Mouse (Mus musculus) liver, embryonic 14.5 days (tissue): ENCODE results near the gene Npas4. TPM values are rescaled to one million over a fixed set of nuclear protein-coding genes. Genes with fewer than 3 reads are reported as not detected.

ENCODE experiments used
- ATAC-seq: fragments of 200-750 bp; cut with Nextera tagmentation; 2 replicates; pipeline ENCODE4 v1.8.0; 2017; ENCODE audit warnings: moderate number of reproducible peaks, mild to moderate bottlenecking, moderate library complexity; ENCODE audit not compliant: insufficient read depth
- DNase-seq, 3 experiments: peaks; one replicate each; pipeline ENCODE4 v3.0.0-alpha.2; 2012 to 2013; ENCODE audit warnings: low read depth in 3 of 3, low spot score in 3 of 3
- H3K27ac ChIP-seq: fragments of 300-500 bp; sonication (generic); 2 replicates; pipeline ENCODE4 v1.5.1; 2014; ENCODE audit warnings: moderate library complexity, mild to moderate bottlenecking, control low read depth, inconsistent platforms
- H3K27me3 ChIP-seq: fragments of 300-500 bp; sonication (generic); 2 replicates; pipeline ENCODE4 v1.6.1; 2014; ENCODE audit warnings: mild to moderate bottlenecking, low read length, moderate library complexity; ENCODE audit not compliant: control insufficient read depth, insufficient read depth
- H3K36me3 ChIP-seq: fragments of 300-500 bp; sonication (generic); replicated peaks from 2 replicates; pipeline ENCODE4 v1.6.1; 2014; ENCODE audit warnings: low read depth; ENCODE audit not compliant: control insufficient read depth, insufficient read depth
- H3K4me1 ChIP-seq, 2 experiments: fragments of 200-500 bp in 1 of 2; fragments of 300-500 bp in 1 of 2; sonication (generic) in 1 of 2; replicated peaks; 2 replicates each; pipeline ENCODE4 v1.6.1; 2012 to 2014; ENCODE audit warnings: antibody characterized with exemption in 1 of 2, inconsistent platforms in 1 of 2, low read length in 1 of 2; ENCODE audit not compliant: control insufficient read depth in 2 of 2, insufficient read depth in 2 of 2
- H3K4me2 ChIP-seq: fragments of 300-500 bp; sonication (generic); 2 replicates; pipeline ENCODE4 v1.6.1; 2014; ENCODE audit warnings: low read depth, mild to moderate bottlenecking, control low read depth, moderate library complexity
- H3K4me3 ChIP-seq, 2 experiments: fragments of 200-500 bp in 1 of 2; fragments of 300-500 bp in 1 of 2; sonication (generic) in 1 of 2; 2 replicates each; pipeline ENCODE4 v1.5.1; 2012 to 2014; ENCODE audit warnings: low read depth in 2 of 2, low read length in 2 of 2, mild to moderate bottlenecking in 2 of 2, control low read depth in 1 of 2, inconsistent platforms in 1 of 2, moderate library complexity in 1 of 2; ENCODE audit not compliant: insufficient read depth in 1 of 2
- H3K9ac ChIP-seq: fragments of 300-500 bp; sonication (generic); replicated peaks from 2 replicates; pipeline ENCODE4 v1.6.1; 2014; ENCODE audit warnings: mild to moderate bottlenecking, control low read depth, moderate library complexity
- H3K9me3 ChIP-seq: fragments of 300-500 bp; sonication (generic); 2 replicates; pipeline ENCODE4 v1.6.1; 2016; ENCODE audit warnings: low read length, mixed read lengths; ENCODE audit not compliant: control insufficient read depth
- CTCF ChIP-seq: IDR thresholded peaks from 2 replicates; pipeline ENCODE4 v1.5.1; 2016; ENCODE audit warnings: antibody characterized with exemption, low read depth, control low read depth
- EP300 ChIP-seq: IDR thresholded peaks from 2 replicates; pipeline ENCODE4 v1.6.1; 2016; ENCODE audit warnings: antibody characterized with exemption, low read depth
- WGBS: fragments of 180-500 bp; shearing (Covaris S2); extraction: QIAGEN DNeasy Blood & Tissue Kit; methylation state at CpG from one replicate; pipeline ENCODE4 v1.1.7; 2014; ENCODE audit not compliant: insufficient replicate concordance; 5-methylcytosine and 5-hydroxymethylcytosine counted together
- polyA plus RNA-seq, 2 experiments: library from polyadenylated mRNA; depleted of rRNA in 1 of 2; stranded (reverse) in 1 of 2; unstranded in 1 of 2; fragments of >200 nt; fragmentation: Nextera tagmentation in 1 of 2; extraction: Ambion mirVana in 1 of 2; gene quantifications; 2 replicates each; pipeline versions ENCODE4 v1.2.1 to v1.2.3; 2012 to 2014

The Npas4 gene
- polyA plus RNA-seq, 2 experiments = 0.12 TPM; not detected in 1

GRCm38 (mm10) chr19:4994043-4994442 lies 3.9 kb upstream of the Npas4 start:
- WGBS = 41% methylated on average over 5 of the region's 5 CpGs
- Histone ChIP-seq H3K27me3 (peaks cover 28% of the 10 kb centered on the region), H3K4me1 (no peaks in the 10 kb centered on the region), H3K27ac (no peak overlapping the region), H3K4me2 (no peak overlapping the region), H3K9me3 (no peaks in the 10 kb centered on the region), H3K4me3 (no peak overlapping the region), H3K9ac (no peak overlapping the region), H3K36me3 (no peaks in the 10 kb centered on the region)
- DNase-seq (no peak), ATAC-seq (no peak)
- TF ChIP-seq CTCF (no peak), EP300 (no peak)

DNA sequence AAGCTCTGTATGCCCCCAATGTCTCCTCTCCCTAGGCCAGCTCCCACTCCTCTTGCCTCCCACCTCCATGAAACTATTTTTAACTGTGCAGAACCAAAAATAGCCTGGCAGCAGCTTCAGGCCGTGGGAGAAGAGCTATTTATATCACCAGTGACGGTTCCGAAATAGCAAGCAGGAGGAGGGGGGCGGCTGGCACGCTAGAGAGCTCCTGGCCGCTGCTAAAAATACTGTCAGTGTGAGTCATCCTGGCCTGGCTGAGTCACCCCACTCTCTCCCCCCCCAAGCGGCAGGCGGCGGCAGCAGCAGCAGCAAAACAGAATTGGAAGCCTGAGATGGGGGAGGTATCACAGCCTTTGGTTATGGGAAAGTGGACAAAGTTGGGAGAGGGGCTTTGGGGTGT lies 2.8 kb upstream of the Npas4 start:
- no peaks in the 10 kb centered on the region for H3K4me1 ChIP-seq
- H3K4me3 ChIP-seq = no peak overlapping the region
- DNase-seq (no peak), ATAC-seq (no peak)
- H3K4me2 ChIP-seq = no peak overlapping the region
- no peaks in the 10 kb centered on the region for H3K9me3 ChIP-seq
- no peak for TF ChIP-seq CTCF
- no peak for TF ChIP-seq EP300
- peaks cover 28% of the 10 kb centered on the region for H3K27me3 ChIP-seq
- no peak overlapping the region for H3K9ac ChIP-seq
- H3K27ac ChIP-seq = no peak overlapping the region
- no peaks in the 10 kb centered on the region for H3K36me3 ChIP-seq
- WGBS = 0% methylated on average over 9 of the region's 9 CpGs

- H3K9me3 ChIP-seq = no peaks in the 10 kb centered on the region
- H3K4me1 ChIP-seq = no peaks in the 10 kb centered on the region
- H3K9ac ChIP-seq = no peak overlapping the region
- no peak overlapping the region for H3K27ac ChIP-seq
- no peak for DNase-seq
- 9% methylated on average over 8 of the region's 8 CpGs for WGBS
- no peak for ATAC-seq
- no peak overlapping the region for H3K4me3 ChIP-seq
- peaks cover 28% of the 10 kb centered on the region for H3K27me3 ChIP-seq
- H3K36me3 ChIP-seq = no peaks in the 10 kb centered on the region
- H3K4me2 ChIP-seq = no peak overlapping the region
- no peak for TF ChIP-seq EP300
- no peak for TF ChIP-seq CTCF
Measured at GRCm38 (mm10) chr19:4992371-4992770, 2.3 kb upstream of the Npas4 start.

DNA sequence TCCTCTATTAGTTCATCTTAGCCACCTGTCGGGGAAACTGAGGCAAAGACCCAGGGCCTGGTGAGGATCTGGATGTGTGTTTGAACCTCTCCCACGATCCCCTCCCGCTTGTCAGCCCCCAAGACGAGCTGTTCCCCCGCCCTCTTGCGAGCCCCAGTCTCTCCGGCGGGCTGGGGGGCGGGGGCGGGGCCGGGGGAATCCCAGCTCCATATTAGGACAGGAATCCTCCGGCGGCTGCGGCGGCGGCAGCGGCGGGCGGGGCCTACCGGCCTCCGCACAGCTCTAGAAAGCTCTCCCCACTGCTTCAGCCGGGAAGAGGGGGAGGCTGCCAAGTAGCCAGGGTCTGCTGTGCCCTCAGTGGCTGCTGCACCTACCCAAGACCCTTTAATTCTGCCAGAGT lies 600 bp upstream of the Npas4 start:
- Histone ChIP-seq H3K9me3 (no peaks in the 10 kb centered on the region), H3K4me1 (no peaks in the 10 kb centered on the region), H3K4me3 (no peak overlapping the region), H3K9ac (no peak overlapping the region), H3K4me2 (no peak overlapping the region), H3K27ac (no peak overlapping the region), H3K36me3 (no peaks in the 10 kb centered on the region), H3K27me3 (peaks cover 30% of the 10 kb centered on the region)
- 2% methylated on average over 22 of the region's 22 CpGs for WGBS
- ATAC-seq (no peak), DNase-seq (no peak)
- TF ChIP-seq EP300 (no peak), CTCF (no peak)

DNA sequence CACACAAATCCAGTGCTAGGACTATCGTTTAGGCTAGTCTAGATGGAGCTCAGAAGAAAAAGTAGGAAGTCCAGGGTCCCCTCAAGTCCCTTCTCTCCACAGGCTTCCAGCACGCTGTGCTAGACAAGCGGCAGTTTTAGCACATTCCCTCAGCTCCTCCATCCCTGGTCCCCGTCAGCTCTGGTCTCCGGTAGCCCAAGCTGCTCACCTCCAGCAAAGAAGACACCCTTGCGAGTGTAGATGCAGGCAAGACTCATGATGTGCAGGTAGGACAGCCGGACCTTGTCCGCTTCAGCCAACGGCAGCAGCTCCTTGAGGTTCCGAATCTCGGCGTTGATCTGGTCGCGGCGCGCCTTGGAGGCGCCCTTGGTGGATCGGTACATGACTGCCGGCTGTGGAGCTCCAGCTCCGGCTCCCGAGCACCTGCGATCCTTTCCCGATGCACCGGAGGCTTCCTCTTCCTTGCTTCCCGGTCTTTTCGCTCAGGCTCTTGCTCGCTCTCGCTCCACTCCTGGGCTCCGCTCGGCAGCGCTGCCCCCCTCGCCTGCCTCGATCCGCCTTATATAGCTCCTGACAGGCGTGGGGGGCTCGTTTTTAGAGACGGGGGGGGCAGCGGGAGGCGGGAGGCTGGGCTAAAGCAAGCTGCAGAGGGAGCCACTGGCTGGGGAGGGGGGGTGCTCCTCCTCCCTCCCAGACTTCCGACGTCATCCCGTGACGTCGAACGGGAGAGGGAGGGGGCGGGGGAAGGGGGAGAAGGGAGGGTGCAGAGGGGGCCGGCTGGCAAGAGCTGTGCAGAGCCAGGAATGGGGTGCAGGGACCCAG lies 471 bp downstream of the Npas4 start:
- 21% methylated on average over 47 of the region's 47 CpGs for WGBS
- no peaks in the 10 kb centered on the region for H3K9me3 ChIP-seq
- H3K36me3 ChIP-seq = no peaks in the 10 kb centered on the region
- no peak overlapping the region for H3K4me2 ChIP-seq
- peaks cover 30% of the 10 kb centered on the region for H3K27me3 ChIP-seq
- no peak overlapping the region for H3K4me3 ChIP-seq
- ATAC-seq = no peak
- DNase-seq = no peak
- no peak for TF ChIP-seq EP300
- no peak for TF ChIP-seq CTCF
- no peak overlapping the region for H3K27ac ChIP-seq
- H3K9ac ChIP-seq = no peak overlapping the region
- H3K4me1 ChIP-seq = no peaks in the 10 kb centered on the region
